Mouse (Mus musculus) hindbrain, embryonic 11.5 days (tissue): ENCODE data around the gene Gpr61. TPM values are rescaled to one million over a fixed set of nuclear protein-coding genes. Genes with fewer than 3 reads are reported as not detected.

Source experiments
- ATAC-seq: fragments of 200-750 bp; cut with Nextera tagmentation; 2 replicates; pipeline ENCODE4 v1.8.0; 2017; ENCODE audit warnings: mild to moderate bottlenecking, moderate TSS enrichment, moderate library complexity; ENCODE audit not compliant: low FRiP score
- DNase-seq: peaks from one replicate; pipeline ENCODE4 v3.0.0-alpha.2; 2015; ENCODE audit warnings: low spot score
- H3K27ac ChIP-seq: fragments of 300-500 bp; sonication (generic); 2 replicates; pipeline ENCODE4 v1.5.1; 2014; ENCODE audit warnings: mild to moderate bottlenecking, low read depth, low read length
- H3K27me3 ChIP-seq: fragments of 300-500 bp; sonication (generic); 2 replicates; pipeline ENCODE4 v1.6.1; 2014; ENCODE audit warnings: mild to moderate bottlenecking, low read length, moderate library complexity, mixed read lengths; ENCODE audit not compliant: control insufficient read depth, insufficient read depth
- H3K36me3 ChIP-seq: fragments of 300-500 bp; sonication (generic); 2 replicates; pipeline ENCODE4 v1.6.1; 2014; ENCODE audit warnings: mild to moderate bottlenecking, low read length, moderate library complexity, mixed read lengths; ENCODE audit not compliant: control insufficient read depth, insufficient read depth
- H3K4me1 ChIP-seq: fragments of 300-500 bp; sonication (generic); replicated peaks from 2 replicates; pipeline ENCODE4 v1.6.1; 2014; ENCODE audit warnings: low read length, mixed read lengths; ENCODE audit not compliant: control insufficient read depth, insufficient read depth
- H3K4me2 ChIP-seq: fragments of 300-500 bp; sonication (generic); replicated peaks from 2 replicates; pipeline ENCODE4 v1.6.1; 2014; ENCODE audit warnings: mild to moderate bottlenecking, low read depth, low read length
- H3K4me3 ChIP-seq: fragments of 300-500 bp; sonication (generic); 2 replicates; pipeline ENCODE4 v1.5.1; 2014; ENCODE audit warnings: low read depth, low read length
- H3K9ac ChIP-seq: fragments of 300-500 bp; sonication (generic); 2 replicates; pipeline ENCODE4 v1.6.1; 2014; ENCODE audit warnings: low read depth, low read length
- H3K9me3 ChIP-seq: fragments of 300-500 bp; sonication (generic); 2 replicates; pipeline ENCODE4 v1.6.1; 2016; ENCODE audit warnings: low read length; ENCODE audit not compliant: control insufficient read depth
- WGBS: fragments of 180-500 bp; shearing (Covaris S2); extraction: QIAGEN DNeasy Blood & Tissue Kit; methylation state at CpG from one replicate; pipeline ENCODE4 v1.1.7; 2014; 5-methylcytosine and 5-hydroxymethylcytosine counted together
- polyA plus RNA-seq: library from polyadenylated mRNA; unstranded; fragments of >200 nt; fragmentation: Nextera tagmentation; extraction: Ambion mirVana; gene quantifications from 2 replicates; pipeline ENCODE4 v1.2.1, GENCODE M21; 2014

The Gpr61 gene
- polyA plus RNA-seq, 1 experiment from 2014 or later: 0.34 TPM

- no peak for DNase-seq
- Histone ChIP-seq H3K4me1 (no peaks in the 10 kb centered on the region), H3K27me3 (no peaks in the 10 kb centered on the region), H3K4me3 (no peak overlapping the region), H3K27ac (no peak overlapping the region), H3K36me3 (0 out of 2 replicates have a peak, but pooled peaks cover 3% of the 10 kb centered on the region), H3K9ac (no peak overlapping the region), H3K4me2 (no peak overlapping the region), H3K9me3 (no peaks in the 10 kb centered on the region)
- 94% methylated on average over 3 of the region's 3 CpGs for WGBS
- ATAC-seq: no peak
These were observed 49.4 kb downstream of the Gpr61 start for GRCm38 (mm10) chr3:108105281-108105680.

GRCm38 (mm10) chr3:108102075-108102474, 52.6 kb downstream of the Gpr61 start:
- no peak for ATAC-seq
- WGBS: 93% methylated on average over 6 of the region's 6 CpGs
- no peaks in the 10 kb centered on the region for H3K4me1 ChIP-seq
- H3K27me3 ChIP-seq: no peaks in the 10 kb centered on the region
- no peak overlapping the region for H3K4me2 ChIP-seq
- H3K4me3 ChIP-seq: no peak overlapping the region
- H3K9ac ChIP-seq: no peak overlapping the region
- H3K36me3 ChIP-seq: no peaks in the 10 kb centered on the region
- no peak for DNase-seq
- H3K9me3 ChIP-seq: no peaks in the 10 kb centered on the region
- no peak overlapping the region for H3K27ac ChIP-seq

- no peak overlapping the region for H3K4me2 ChIP-seq
- no peak for DNase-seq
- no peaks in the 10 kb centered on the region for H3K27me3 ChIP-seq
- no peaks in the 10 kb centered on the region for H3K9me3 ChIP-seq
- H3K36me3 ChIP-seq: no peaks in the 10 kb centered on the region
- H3K9ac ChIP-seq: no peak overlapping the region
- no peak overlapping the region for H3K4me3 ChIP-seq
- H3K4me1 ChIP-seq: no peaks in the 10 kb centered on the region
- 57% methylated on average over 3 of the region's 3 CpGs for WGBS
- no peak overlapping the region for H3K27ac ChIP-seq
- ATAC-seq: no peak
These were observed 53.1 kb downstream of the Gpr61 start for GRCm38 (mm10) chr3:108101594-108101993.

Other genes starting within 250 kb of the Gpr61 start
- gene Gstm7, start 223.1 kb downstream of the Gpr61 start, polyA plus RNA-seq: 58.3 and 64.9 TPM in 2 replicates
- 6.6 and 7.6 TPM in 2 replicates for gene Gstm6, start 211.1 kb downstream of the Gpr61 start, polyA plus RNA-seq
- not detected in 2 replicates for gene Gstm3, start 185.6 kb downstream of the Gpr61 start, polyA plus RNA-seq
- 23.1 and 23.2 TPM in 2 replicates for gene Gstm2, start 168.4 kb downstream of the Gpr61 start, polyA plus RNA-seq
- 32.5 and 34.4 TPM in 2 replicates for gene Gstm1, start 136.9 kb downstream of the Gpr61 start, polyA plus RNA-seq
- 11.4 and 12.9 TPM in 2 replicates for gene Gstm4, start 110.0 kb downstream of the Gpr61 start, polyA plus RNA-seq
- 32.1 and 32.6 TPM in 2 replicates for gene Ampd2, start 68.2 kb downstream of the Gpr61 start, polyA plus RNA-seq
- gene Gnat2, start 62.1 kb downstream of the Gpr61 start, polyA plus RNA-seq: 0.62 and 0.89 TPM in 2 replicates
- 199 and 224 TPM in 2 replicates for gene Gnai3, start 8.7 kb downstream of the Gpr61 start, polyA plus RNA-seq
- 4.2 and 6.0 TPM in 2 replicates for gene Amigo1, start 31.5 kb upstream of the Gpr61 start, polyA plus RNA-seq
- 2.4 and 2.6 TPM in 2 replicates for gene Cyb561d1, start 46.3 kb upstream of the Gpr61 start, polyA plus RNA-seq
- 16.6 and 19.9 TPM in 2 replicates for gene Atxn7l2, start 56.1 kb upstream of the Gpr61 start, polyA plus RNA-seq
- 0.47 and 0.59 TPM in 2 replicates for gene Sypl2, start 71.8 kb upstream of the Gpr61 start, polyA plus RNA-seq
- 275 and 296 TPM in 2 replicates for gene Psma5, start 102.0 kb upstream of the Gpr61 start, polyA plus RNA-seq
- gene Sort1, start 129.2 kb upstream of the Gpr61 start, polyA plus RNA-seq: 20.2 and 27.5 TPM in 2 replicates
- gene Mybphl, start 210.0 kb upstream of the Gpr61 start, polyA plus RNA-seq: not detected in 2 replicates
- gene Psrc1, start 229.0 kb upstream of the Gpr61 start, polyA plus RNA-seq: 48.7 and 53.5 TPM in 2 replicates